Mouse (Mus musculus) Patski (cell line): ENCODE data around the gene Trdmt1. TPM values are rescaled to one million over a fixed set of nuclear protein-coding genes. Genes with fewer than 3 reads are reported as not detected.

ENCODE experiments used
- ATAC-seq: fragments of 100-300 bp; one replicate; pipeline ENCODE4 v1.8.0; 2021
- CTCF ChIA-PET: fragments of 350-600 bp; sonication (Branson Sonifier 250); formaldehyde crosslinking; loops from one replicate; lab custom pipeline; 2022; ENCODE audit warnings: inconsistent platforms; lab: Charles Lee
- POLR2A ChIA-PET: fragments of 350-600 bp; sonication (Branson Sonifier 250); formaldehyde crosslinking; loops from one replicate; lab custom pipeline; 2022; ENCODE audit warnings: antibody characterized with exemption, inconsistent platforms; lab: Charles Lee
- DNase-seq: peaks from one replicate; pipeline ENCODE4 v3.0.0-alpha.2; 2011; ENCODE audit warnings: low read depth, low spot score
- H3K27me3 ChIP-seq: fragments of 371-371 bp; one replicate; pipeline ENCODE4 v1.5.1; 2021
- CTCF ChIP-seq: fragments of 100-300 bp; IDR thresholded peaks from one replicate; pipeline ENCODE4 v1.5.1; 2021
- in situ Hi-C: fragments of 300-500 bp; cut with MboI; formaldehyde crosslinking; loops from 3 replicates; pipeline ENCODE4 v1.11.1; 2018; ENCODE audit warnings: low pct_unique_long_range_greater_than_20kb, mixed read lengths
- polyA plus RNA-seq: library from polyadenylated mRNA; unstranded; gene quantifications from one replicate; pipeline ENCODE4 v1.2.3, GENCODE M21; 2021

Gene Trdmt1
- polyA plus RNA-seq, 1 experiment from 2014 or later = 8.0 TPM

DNA sequence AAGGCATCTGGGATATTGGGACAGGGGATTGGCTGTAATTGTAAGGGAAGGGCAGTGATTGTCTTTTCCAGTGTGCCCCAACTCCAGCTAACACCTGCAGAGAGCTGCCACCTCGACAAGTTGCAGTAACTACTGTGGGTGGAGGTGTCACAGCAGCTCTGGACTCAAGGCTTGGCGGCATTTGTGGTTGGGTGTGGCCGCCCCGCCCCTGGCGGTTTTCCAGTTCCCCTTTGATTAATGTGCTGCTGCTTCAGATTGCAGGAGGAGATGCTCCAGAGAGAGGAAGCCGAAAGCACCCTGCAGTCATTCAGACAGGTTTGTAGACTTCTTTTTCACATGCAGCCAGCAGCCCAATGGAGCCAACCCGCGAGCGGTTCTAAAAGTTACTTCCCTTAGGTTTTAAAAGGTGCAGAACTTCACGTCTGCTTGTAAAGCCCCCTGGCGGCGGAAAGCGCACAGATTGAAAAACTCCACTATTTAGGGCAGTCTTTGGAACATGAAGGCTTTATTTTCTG, 30.9 kb upstream of the Trdmt1 start:
- TF ChIP-seq CTCF = peak; percentile 88
- CTCF ChIA-PET = interaction anchor here (1.2 to 6.0 kb wide), 8 partner anchors 12 to 285 kb away, joined by 3 to 34 read pairs (median 4); partner anchors contain the start of gene Trdmt1

GRCm38 (mm10) chr2:13574801-13575150, 30.3 kb upstream of the Trdmt1 start:
- ChIA-PET CTCF (interaction anchor here (1.1 to 6.0 kb wide), 6 partner anchors 15 to 284 kb away, joined by 3 to 34 read pairs (median 6); partner anchors contain the start of gene Trdmt1), POLR2A (interaction anchor here (0.8 to 1.6 kb wide), 6 partner anchors 18 to 122 kb away, joined by 3 to 11 read pairs (median 4); partner anchors contain the start of gene Trdmt1)
- in situ Hi-C loops = loop anchor here (5.0 to 10.0 kb wide), 3 partner anchors 120 to 280 kb away; no protein-coding TSS in a partner anchor
- DNase-seq (no peak), ATAC-seq (peak; percentile 9)
- TF ChIP-seq CTCF = no peak
- H3K27me3 ChIP-seq = no peaks in the 10 kb centered on the region

More for the DNA sequence above, 30.9 kb upstream of the Trdmt1 start:
- DNase-seq = no peak
- in situ Hi-C loops = loop anchor here (10.0 kb wide), 2 partner anchors 121 to 281 kb away; no protein-coding TSS in a partner anchor
- no peak for ATAC-seq
- POLR2A ChIA-PET = interaction anchor here (0.8 to 1.6 kb wide), 6 partner anchors 17 to 123 kb away, joined by 3 to 11 read pairs (median 4); partner anchors contain the start of gene Trdmt1
- no peaks in the 10 kb centered on the region for H3K27me3 ChIP-seq

DNA sequence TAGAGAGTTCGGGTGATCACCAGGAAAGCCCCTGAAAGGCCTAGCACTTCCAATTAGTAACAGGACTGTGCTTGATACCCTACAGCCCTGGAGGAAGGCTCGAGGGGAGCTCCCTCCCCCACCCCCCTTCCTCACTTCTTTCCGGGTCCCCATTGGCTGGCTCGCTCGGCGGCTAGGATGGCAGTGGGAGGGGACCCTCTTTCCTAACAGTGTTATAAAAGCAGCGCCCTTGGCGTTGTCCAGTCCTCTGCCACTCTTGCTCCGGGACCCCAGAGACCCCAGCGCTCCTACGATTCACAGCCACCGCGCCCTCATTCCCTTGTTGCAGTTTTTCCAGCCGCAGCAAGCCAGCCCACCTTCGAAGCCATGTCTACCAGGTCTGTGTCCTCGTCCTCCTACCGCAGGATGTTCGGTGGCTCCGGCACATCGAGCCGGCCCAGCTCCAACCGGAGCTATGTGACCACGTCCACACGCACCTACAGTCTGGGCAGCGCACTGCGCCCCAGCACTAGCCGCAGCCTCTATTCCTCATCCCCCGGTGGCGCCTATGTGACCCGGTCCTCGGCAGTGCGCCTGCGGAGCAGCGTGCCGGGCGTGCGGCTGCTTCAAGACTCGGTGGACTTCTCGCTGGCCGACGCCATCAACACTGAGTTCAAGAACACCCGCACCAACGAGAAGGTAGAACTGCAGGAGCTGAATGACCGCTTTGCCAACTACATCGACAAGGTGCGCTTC, 29.8 kb upstream of the Trdmt1 start:
- H3K27me3 ChIP-seq = no peaks in the 10 kb centered on the region
- ATAC-seq (peak; percentile 72), DNase-seq (no peak)
- in situ Hi-C loops = loop anchor here (5.0 to 10.0 kb wide), 3 partner anchors 119 to 279 kb away; no protein-coding TSS in a partner anchor
- no peak for TF ChIP-seq CTCF
- POLR2A ChIA-PET = interaction anchor here (0.8 to 1.6 kb wide), 7 partner anchors 18 to 280 kb away, joined by 3 to 11 read pairs (median 4); partner anchors contain the start of gene Trdmt1
- CTCF ChIA-PET = interaction anchor here (1.1 to 6.0 kb wide), 8 partner anchors 15 to 298 kb away, joined by 3 to 34 read pairs (median 4); partner anchors contain the start of gene Trdmt1

DNA sequence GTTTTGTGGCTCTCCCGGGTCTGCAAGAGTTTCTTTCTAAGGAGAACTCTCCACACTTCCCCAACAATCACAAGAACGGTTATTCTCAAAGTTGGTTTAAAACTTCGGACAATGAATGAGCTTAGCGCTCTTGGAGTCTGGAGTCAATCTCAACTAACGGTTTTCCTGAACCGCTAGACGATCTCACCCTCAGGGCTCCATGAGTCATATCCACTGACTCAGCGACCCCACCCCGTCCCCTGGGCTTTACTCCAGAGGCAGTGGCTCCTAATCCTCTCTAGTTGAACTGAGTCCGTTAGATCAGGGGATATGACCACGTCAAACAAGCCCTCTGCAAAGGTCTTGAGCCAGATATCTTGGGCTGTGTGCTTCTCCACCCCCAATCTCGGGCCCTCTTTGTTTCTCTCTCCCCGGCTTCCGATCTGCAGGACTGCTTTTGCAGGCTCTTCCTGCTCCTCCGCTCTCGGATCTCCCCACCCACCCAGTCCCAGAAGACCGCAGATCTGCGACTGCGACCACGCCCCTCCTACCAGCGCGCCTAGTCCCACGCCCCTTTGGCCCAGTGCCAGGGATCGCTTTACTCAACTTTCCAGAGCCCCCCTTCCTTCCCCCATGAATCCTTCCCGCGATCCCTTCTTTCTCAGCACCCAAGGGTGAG, 29.1 kb upstream of the Trdmt1 start, which contains the start of gene Vim:
TSS of gene Vim (plus strand) at position 520 of the 658 bp plus-strand sequence.
- DNase-seq (peak; percentile 98), ATAC-seq (peak; percentile 71)
- in situ Hi-C loops = loop anchor here (5.0 to 10.0 kb wide), 3 partner anchors 119 to 279 kb away; no protein-coding TSS in a partner anchor
- POLR2A ChIA-PET = interaction anchor here (0.8 to 1.6 kb wide), 5 partner anchors 17 to 279 kb away, joined by 3 to 11 read pairs (median 4); partner anchors contain the start of gene Trdmt1
- CTCF ChIA-PET = interaction anchor here (1.2 to 6.0 kb wide), 7 partner anchors 14 to 298 kb away, joined by 3 to 34 read pairs (median 5); partner anchors contain the start of gene Trdmt1
- no peaks in the 10 kb centered on the region for H3K27me3 ChIP-seq
- no peak for TF ChIP-seq CTCF

- ChIA-PET CTCF (interaction anchor here (1.2 to 6.0 kb wide), 7 partner anchors 13 to 297 kb away, joined by 3 to 34 read pairs (median 5); partner anchors contain the start of gene Trdmt1), POLR2A (interaction anchor here (0.9 to 2.1 kb wide), 3 partner anchors 13 to 21 kb away, joined by 3 to 11 read pairs (median 3); no protein-coding TSS in a partner anchor)
- in situ Hi-C loops = loop anchor here (5.0 to 10.0 kb wide), 3 partner anchors 118 to 278 kb away; no protein-coding TSS in a partner anchor
- no peak for DNase-seq
- ATAC-seq = no peak
- TF ChIP-seq CTCF = no peak
- no peaks in the 10 kb centered on the region for H3K27me3 ChIP-seq
These were observed 28.4 kb upstream of the Trdmt1 start for GRCm38 (mm10) chr2:13572647-13573407.

GRCm38 (mm10) chr2:13572101-13572553, 27.7 kb upstream of the Trdmt1 start:
- ATAC-seq (no peak), DNase-seq (no peak)
- TF ChIP-seq CTCF = no peak
- in situ Hi-C loops = loop anchor here (5.0 to 10.0 kb wide), 3 partner anchors 117 to 277 kb away; no protein-coding TSS in a partner anchor
- no peaks in the 10 kb centered on the region for H3K27me3 ChIP-seq
- CTCF ChIA-PET = interaction anchor here (1.4 to 6.0 kb wide), 5 partner anchors 13 to 281 kb away, joined by 3 to 34 read pairs (median 9); partner anchors contain the start of gene Trdmt1
- POLR2A ChIA-PET = interaction anchor here (0.6 to 2.1 kb wide), 5 partner anchors 12 to 291 kb away, joined by 3 to 11 read pairs (median 3); no protein-coding TSS in a partner anchor

DNA sequence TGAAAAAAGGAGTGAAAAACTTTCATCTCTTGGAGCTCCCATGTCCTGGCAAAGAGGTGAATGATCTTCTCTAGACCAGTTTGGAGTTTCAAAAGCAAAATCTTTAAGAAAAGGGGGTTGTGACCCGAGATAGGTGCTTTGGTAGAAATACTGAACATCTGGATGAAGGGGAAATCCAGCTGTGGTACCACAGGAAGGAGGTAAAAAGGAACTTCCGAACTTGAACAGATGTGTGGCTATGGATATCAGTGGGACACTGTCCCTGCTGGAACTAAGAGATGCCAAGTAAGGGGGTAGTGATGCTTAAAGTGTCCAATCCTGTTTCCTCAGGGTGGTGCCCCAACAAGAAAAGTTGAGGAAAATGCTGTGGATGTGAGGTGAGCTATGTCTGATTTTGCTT, 25.7 kb upstream of the Trdmt1 start:
- no peaks in the 10 kb centered on the region for H3K27me3 ChIP-seq
- in situ Hi-C loops = loop anchor here (5.0 to 10.0 kb wide), 3 partner anchors 115 to 275 kb away; no protein-coding TSS in a partner anchor
- no peak for ATAC-seq
- ChIA-PET POLR2A (no interaction called here), CTCF (interaction anchor here (1.4 kb wide), 1 partner anchor 9 kb away, joined by 3 read pairs; no protein-coding TSS in a partner anchor)
- TF ChIP-seq CTCF = no peak
- no peak for DNase-seq

GRCm38 (mm10) chr2:13560396-13560795, 15.9 kb upstream of the Trdmt1 start:
- CTCF ChIA-PET = interaction anchor here (0.7 to 4.0 kb wide), 2 partner anchors 10 to 13 kb away, joined by 3 to 22 read pairs; partner anchors contain the start of gene Vim
- no peak for DNase-seq
- POLR2A ChIA-PET = interaction anchor here (0.5 to 1.8 kb wide), 4 partner anchors 12 to 849 kb away, joined by 3 to 11 read pairs (median 7); no protein-coding TSS in a partner anchor
- no peaks in the 10 kb centered on the region for H3K27me3 ChIP-seq
- ATAC-seq = no peak
- TF ChIP-seq CTCF = no peak
- in situ Hi-C loops = no loop called here
